Mouse (Mus musculus): ENCODE results near the gene Cmah.

DNA sequence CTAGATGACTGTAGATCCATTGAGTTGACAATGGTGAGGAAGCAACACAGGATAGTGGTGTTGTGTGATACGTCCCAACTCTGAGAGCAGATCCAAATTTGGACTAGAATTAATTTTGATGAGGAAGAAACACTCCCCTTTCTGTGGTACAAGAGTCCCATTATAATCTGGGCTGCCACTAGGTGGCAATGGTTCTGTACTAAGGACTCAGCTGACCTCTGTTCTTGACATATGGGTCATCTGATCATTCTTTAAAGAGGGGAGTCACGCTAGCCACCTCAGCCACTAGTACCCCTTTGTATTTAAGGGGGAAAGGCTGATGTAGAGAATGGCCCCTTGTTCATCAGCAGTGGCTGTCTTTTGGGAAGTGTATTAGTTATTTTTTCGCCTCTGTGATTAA is 10.7 kb downstream of the Cmah start:
- TF ChIP-seq CTCF (IDR thresholded peaks at IDR 0.05; ENCODE audit: control insufficient read depth, insufficient read depth, insufficient replicate concordance, low read depth, low read length) (no peak), POLR2A (IDR thresholded peaks at IDR 0.05; ENCODE audit: control insufficient read depth, low read depth, low read length) (no peak)
